Mouse (Mus musculus) heart, adult 11 months (tissue): Measurements from ENCODE around the gene Zfp616.

ENCODE experiments used
- DNase-seq: peaks from one replicate; pipeline ENCODE4 v3.0.0; 2022

The Zfp616 gene

DNA sequence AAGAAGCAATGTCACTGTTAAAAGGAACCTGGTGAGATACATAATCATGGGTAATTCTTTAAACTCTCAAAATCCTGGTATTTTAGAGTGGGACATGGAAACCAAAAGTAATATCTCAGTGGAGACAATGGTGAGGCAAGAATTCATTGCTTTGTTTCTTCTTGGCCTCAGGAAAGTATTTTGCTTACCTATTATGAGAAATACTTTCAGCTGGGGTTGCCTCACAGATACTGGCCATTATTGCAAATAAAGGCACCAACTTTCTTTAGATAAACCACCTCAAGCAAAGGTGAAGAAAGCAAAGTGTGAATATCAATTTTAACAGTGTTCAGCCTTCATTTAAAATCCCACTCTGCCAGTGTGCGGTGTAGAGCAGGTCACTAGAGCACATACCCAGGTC is at the start of gene Zfp616:
Gene Zfp616 (plus strand): TSS at position 301 of the 400 bp plus-strand sequence.
- DNase-seq, result no peak

DNA sequence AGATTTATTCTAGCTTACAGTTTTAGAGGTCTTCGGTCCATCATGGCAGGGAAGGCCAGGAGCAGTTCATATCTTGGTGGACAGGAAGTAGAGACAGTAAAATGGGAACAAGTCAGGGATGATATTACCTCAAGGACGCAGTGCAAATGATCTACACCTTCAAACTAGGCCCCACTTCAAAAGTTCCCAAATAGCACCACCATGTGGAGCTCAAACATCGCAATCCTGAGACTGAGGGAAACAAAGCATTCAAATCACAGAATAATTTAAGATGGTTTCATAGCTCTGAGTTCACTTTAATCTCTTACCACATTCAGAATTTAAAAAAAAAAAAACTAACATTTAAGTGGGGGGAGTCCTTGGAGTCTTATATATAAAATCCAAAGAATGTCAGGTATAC is 18.4 kb upstream of the Zfp616 start:
- DNase-seq, result no peak

DNA sequence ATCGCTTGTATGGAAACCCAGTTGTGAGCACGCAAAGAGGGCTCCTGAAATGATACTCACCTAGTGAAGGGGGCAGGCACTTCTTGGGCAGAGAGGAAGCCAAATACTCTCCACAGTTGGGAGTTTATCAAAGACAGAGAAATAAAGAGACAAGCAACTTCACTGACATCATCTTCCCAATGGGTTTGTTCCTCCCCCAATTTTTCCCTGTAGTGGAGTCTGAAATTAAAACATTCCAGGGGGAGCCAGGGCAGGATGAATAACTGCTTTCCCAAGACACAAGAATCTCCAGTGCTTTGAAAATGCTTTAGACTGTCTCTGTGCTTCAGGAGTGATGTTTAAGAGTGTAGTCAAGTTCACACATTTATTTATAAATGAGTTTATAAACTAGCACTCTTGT is 13.3 kb upstream of the Zfp616 start, which contains the start of the genes Olfr139 and Olfr399:
Gene Olfr139 (minus strand): TSS at position 101 of the 400 bp plus-strand sequence.
Gene Olfr399 (minus strand): TSS at position 165 of the 400 bp plus-strand sequence.
- DNase-seq, result no peak

- DNase-seq, result peak; percentile 91
These were observed 31.0 kb downstream of the Zfp616 start for GRCm38 (mm10) chr11:74100724-74101123.

GRCm38 (mm10) chr11:74101507-74101906 is 31.8 kb downstream of the Zfp616 start:
- no peak for DNase-seq

DNA sequence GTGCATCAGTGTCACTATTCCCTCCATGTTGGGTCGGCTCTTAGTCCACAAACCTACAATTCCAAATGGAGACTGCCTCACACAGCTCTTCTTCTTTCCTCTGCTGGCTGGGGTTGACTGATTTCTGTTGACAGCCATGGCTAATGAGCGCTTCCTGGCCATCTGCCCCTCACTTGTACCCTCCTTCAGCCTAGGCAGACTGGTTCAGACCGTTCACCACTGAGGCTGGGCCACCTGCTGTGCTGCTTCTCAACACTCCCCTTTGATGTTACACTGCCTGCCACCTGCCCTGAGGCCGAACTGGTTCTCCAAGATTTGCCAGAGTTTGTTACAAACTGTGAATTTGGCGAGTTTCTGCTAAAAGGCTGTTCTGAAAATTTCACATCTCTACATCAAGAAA is 35.3 kb downstream of the Zfp616 start:
- DNase-seq, result no peak

DNA sequence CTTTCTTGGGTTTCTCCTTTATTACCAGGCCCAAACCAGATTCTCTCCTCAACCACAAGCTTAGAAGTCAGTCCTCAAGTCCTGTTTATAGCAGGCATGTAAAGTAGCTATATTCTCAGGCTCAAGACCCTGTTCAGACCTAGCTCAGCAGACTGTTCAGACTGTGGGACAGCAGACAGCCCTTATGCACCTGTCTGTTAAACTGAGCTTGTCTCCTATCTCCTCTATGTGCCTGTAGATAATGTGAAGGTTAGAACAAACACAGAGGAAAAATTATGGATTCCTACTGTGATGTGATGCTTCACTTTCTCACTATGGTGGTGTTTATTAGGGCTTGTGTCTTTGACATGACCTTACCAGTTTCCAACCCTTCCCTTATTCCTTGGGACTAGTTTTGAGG is 43.7 kb downstream of the Zfp616 start, which contains the start of gene Olfr401:
Gene Olfr401 (plus strand): TSS at position 301 of the 400 bp plus-strand sequence.
- no peak for DNase-seq
